Comparison of ENCODE assay signal across 12 mouse cellular contexts in the genomic region with DNA sequence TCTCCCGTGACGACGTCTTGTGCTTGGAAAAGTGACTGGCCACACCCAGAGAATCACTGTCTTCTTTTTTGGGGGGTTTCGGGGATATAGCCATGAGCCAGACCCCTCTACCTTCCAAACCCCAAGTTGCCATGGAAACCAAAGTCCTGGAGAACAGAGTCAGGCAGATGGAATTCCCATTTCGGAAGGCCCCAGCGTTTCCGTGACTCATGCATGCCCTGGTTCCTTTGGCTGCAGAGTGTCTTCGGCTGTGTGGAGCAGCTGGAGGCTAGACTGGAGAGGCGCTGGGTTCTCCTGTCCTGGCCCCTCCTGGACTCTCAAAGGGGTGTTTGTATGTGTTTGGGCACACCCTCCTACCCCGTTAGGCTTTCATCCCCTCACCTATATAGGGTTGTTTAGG.
DNase-seq lines count a peak whose midpoint lies in the region; ATAC-seq lines count a peak whose summit lies in the region.
"Had no signal": no experiment of that assay in that cellular context is flagged by ENCODE, and none has a peak within 500 bp of the region (broad histone marks: within the 10 kb centered on the region; RNA-seq: fewer than 3 reads in every experiment).

No protein-coding gene starts in this region.

- peaks cover 44% of the 10 kb centered on the region for H3K36me3 ChIP-seq in heart, embryonic 14.5 days (ENCODE audit: control insufficient read depth, insufficient read depth, low read length)
- H3K36me3 ChIP-seq in heart, embryonic 12.5 days = peaks cover 35% of the 10 kb centered on the region
- peaks cover 26% of the 10 kb centered on the region for H3K36me3 ChIP-seq in intestine, embryonic 14.5 days (ENCODE audit: control insufficient read depth, insufficient read depth, low read length)
- H3K36me3 ChIP-seq in liver, embryonic 11.5 days (ENCODE audit: control insufficient read depth, insufficient read depth, low read length) = no peaks in the 10 kb centered on the region
- H3K36me3 ChIP-seq in hindbrain, embryonic 16.5 days (ENCODE audit: control insufficient read depth, insufficient read depth, low read length) = peaks cover 24% of the 10 kb centered on the region

- WGBS in heart, embryonic 14.5 days = 55% methylated on average over 10 of the region's 10 CpGs
- WGBS in heart, embryonic 12.5 days = 65% methylated on average over 10 of the region's 10 CpGs
- WGBS in intestine, embryonic 14.5 days = 60% methylated on average over 10 of the region's 10 CpGs
- WGBS in liver, embryonic 11.5 days = 75% methylated on average over 10 of the region's 10 CpGs
- 62% methylated on average over 10 of the region's 10 CpGs for WGBS in hindbrain, embryonic 16.5 days

- H3K9ac ChIP-seq in heart, embryonic 14.5 days (ENCODE audit: low read length) = peak overlapping the region; percentile 8; the same call in 1 of the 2 replicates
- H3K9ac ChIP-seq in heart, embryonic 12.5 days = no peak overlapping the region
- H3K9ac ChIP-seq in intestine, embryonic 14.5 days (ENCODE audit: low read length) = no peak overlapping the region
- H3K9ac ChIP-seq in liver, embryonic 11.5 days (ENCODE audit: low read depth, low read length) = no peak overlapping the region
- no peak overlapping the region for H3K9ac ChIP-seq in hindbrain, embryonic 16.5 days (ENCODE audit: low read depth, low read length)

- H3K27me3 ChIP-seq in heart, embryonic 14.5 days (ENCODE audit: control insufficient read depth, insufficient read depth, low read length) = no peaks in the 10 kb centered on the region
- H3K27me3 ChIP-seq in heart, embryonic 12.5 days (replicated peaks) = no peaks in the 10 kb centered on the region
- H3K27me3 ChIP-seq in intestine, embryonic 14.5 days (replicated peaks; ENCODE audit: control insufficient read depth, insufficient read depth, low read length) = no peaks in the 10 kb centered on the region
- H3K27me3 ChIP-seq in liver, embryonic 11.5 days (replicated peaks; ENCODE audit: control insufficient read depth, insufficient read depth, low read length) = no peaks in the 10 kb centered on the region
- H3K27me3 ChIP-seq in hindbrain, embryonic 16.5 days (replicated peaks; ENCODE audit: control insufficient read depth, insufficient read depth, low read length) = no peaks in the 10 kb centered on the region

- peak; percentile 40 to 62 for DNase-seq in right cerebral cortex, postnatal 10 days (ENCODE audit: low spot score in 2 of 2)
- DNase-seq in right cerebral cortex, postnatal 25 days = no peak
- DNase-seq in intestine, embryonic 14.5 days (ENCODE audit: low spot score) = peak; percentile 68
- no peak for DNase-seq in liver, embryonic 11.5 days (ENCODE audit: low spot score)
- DNase-seq in ovary, postnatal 10 days (ENCODE audit: low spot score) = no peak
- DNase-seq: liver; spleen, adult 18-20 months; thymus, postnatal 4 days had no signal

- H3K4me1 ChIP-seq in heart, embryonic 14.5 days (ENCODE audit: control insufficient read depth in 2 of 2, insufficient read depth in 2 of 2, low read length in 2 of 2) = peaks cover 13 to 26% of the 10 kb centered on the region in 2 experiments
- peaks cover 30% of the 10 kb centered on the region for H3K4me1 ChIP-seq in heart, embryonic 12.5 days (replicated peaks)
- H3K4me1 ChIP-seq in intestine, embryonic 14.5 days (replicated peaks; ENCODE audit: control insufficient read depth, insufficient read depth, low read length) = peaks cover 20% of the 10 kb centered on the region; the same call in 1 of the 2 replicates
- 0 out of 2 replicates have a peak, but pooled peaks cover 2% of the 10 kb centered on the region for H3K4me1 ChIP-seq in liver, embryonic 11.5 days (replicated peaks; ENCODE audit: control insufficient read depth, insufficient read depth, low read length)
- no peaks in the 10 kb centered on the region; the same call in 1 of the 2 replicates for H3K4me1 ChIP-seq in hindbrain, embryonic 16.5 days (ENCODE audit: control insufficient read depth, insufficient read depth, low read depth, low read length)

- no peak overlapping the region for H3K4me2 ChIP-seq in heart, embryonic 14.5 days (ENCODE audit: low read length)
- no peak overlapping the region for H3K4me2 ChIP-seq in heart, embryonic 12.5 days
- no peak overlapping the region for H3K4me2 ChIP-seq in intestine, embryonic 14.5 days (ENCODE audit: low read length)
- H3K4me2 ChIP-seq in liver, embryonic 11.5 days = no peak overlapping the region
- no peak overlapping the region for H3K4me2 ChIP-seq in hindbrain, embryonic 16.5 days (ENCODE audit: low read length)

- no peak overlapping the region for H3K4me3 ChIP-seq in heart, embryonic 14.5 days (ENCODE audit: control insufficient read depth in 1 of 2, insufficient read depth in 1 of 2, low read depth in 1 of 2, low read length in 2 of 2)
- no peak overlapping the region for H3K4me3 ChIP-seq in heart, embryonic 12.5 days
- H3K4me3 ChIP-seq in intestine, embryonic 14.5 days (ENCODE audit: low read depth, low read length) = no peak overlapping the region
- no peak overlapping the region for H3K4me3 ChIP-seq in liver, embryonic 11.5 days (ENCODE audit: low read depth, low read length)
- H3K4me3 ChIP-seq in hindbrain, embryonic 16.5 days (ENCODE audit: low read length) = no peak overlapping the region

- no peak for ATAC-seq in heart, embryonic 14.5 days (ENCODE audit: insufficient number of reproducible peaks, insufficient read depth, low FRiP score, low read depth)
- no peak for ATAC-seq in heart, embryonic 12.5 days (ENCODE audit: insufficient number of reproducible peaks, low FRiP score)
- ATAC-seq in intestine, embryonic 14.5 days (replicated peaks; ENCODE audit: low FRiP score, low TSS enrichment, low read depth) = peak; percentile 60; the same call in 1 of the 2 replicates
- ATAC-seq in liver, embryonic 11.5 days (replicated peaks; ENCODE audit: low FRiP score) = no peak
- ATAC-seq in hindbrain, embryonic 16.5 days = no peak
- ATAC-seq: activated CD4-positive, CD25-positive, alpha-beta regulatory T cell, adult 4 months had no signal

- no peak overlapping the region for H3K27ac ChIP-seq in heart, embryonic 14.5 days (replicated peaks in 1 of 2; ENCODE audit: control insufficient read depth in 1 of 2, insufficient read depth in 1 of 2, low read depth in 2 of 2, low read length in 2 of 2)
- H3K27ac ChIP-seq in heart, embryonic 12.5 days (ENCODE audit: poor library complexity, severe bottlenecking) = no peak overlapping the region
- peak overlapping the region; percentile 64 for H3K27ac ChIP-seq in intestine, embryonic 14.5 days (ENCODE audit: low read depth)
- no peak overlapping the region for H3K27ac ChIP-seq in liver, embryonic 11.5 days (ENCODE audit: low read depth, low read length)
- no peak overlapping the region for H3K27ac ChIP-seq in hindbrain, embryonic 16.5 days (ENCODE audit: low read depth, low read length)

- no peaks in the 10 kb centered on the region for H3K9me3 ChIP-seq in heart, embryonic 14.5 days (ENCODE audit: control insufficient read depth, low read length)
- no peaks in the 10 kb centered on the region for H3K9me3 ChIP-seq in heart, embryonic 12.5 days (replicated peaks)
- no peaks in the 10 kb centered on the region for H3K9me3 ChIP-seq in intestine, embryonic 14.5 days (ENCODE audit: control insufficient read depth, low read length)
- H3K9me3 ChIP-seq in liver, embryonic 11.5 days (ENCODE audit: control insufficient read depth, low read length) = no peaks in the 10 kb centered on the region
- no peaks in the 10 kb centered on the region for H3K9me3 ChIP-seq in hindbrain, embryonic 16.5 days (ENCODE audit: control insufficient read depth, low read length)

Comparison
In these comparisons a context has a peak if more than half of its experiments do, and no peak if none do; other contexts are left out.
1. DNase-seq: peak in right cerebral cortex, postnatal 10 days (2 of 2) and intestine, embryonic 14.5 days (single experiment); none in right cerebral cortex, postnatal 25 days (single experiment), liver, embryonic 11.5 days (single experiment) and ovary, postnatal 10 days (single experiment).